Mouse (Mus musculus): ENCODE results near the gene Calr. TPM values are rescaled to one million over a fixed set of nuclear protein-coding genes. Genes with fewer than 3 reads are reported as not detected.

Calr gene
- polyA plus RNA-seq, 1 experiment from 2014 or later: 1,038 TPM

- Histone ChIP-seq H3K4me1 (replicated peaks) (peaks cover 17% of the 10 kb centered on the region), H3K4me2 (replicated peaks) (no peak overlapping the region), H3K4me3 (replicated peaks) (no peak overlapping the region), H3K9me3 (no peaks in the 10 kb centered on the region), H3K9ac (no peak overlapping the region), H3K27me3 (replicated peaks) (peaks cover 76% of the 10 kb centered on the region), H3K27ac (no peak overlapping the region), H3K36me3 (peaks cover 3% of the 10 kb centered on the region; the same call in 1 of the 2 replicates)
- no peak for ATAC-seq
- WGBS: 77% methylated on average over 12 of the region's 12 CpGs
Measured at GRCm38 (mm10) chr8:84792429-84792947, 54.2 kb downstream of the Calr start.

Other genes with a start within 250 kb of the Calr start
- gene Ier2, start 184.1 kb downstream of the Calr start, polyA plus RNA-seq (2015; fragmentation: Nextera tagmentation; extraction: Ambion mirVana): 84.2 and 85.5 TPM in 2 replicates
- 59.9 and 68.3 TPM in 2 replicates for gene Trmt1, start 160.6 kb downstream of the Calr start, polyA plus RNA-seq (2015; fragmentation: Nextera tagmentation; extraction: Ambion mirVana)
- gene Nacc1, start 159.1 kb downstream of the Calr start, polyA plus RNA-seq (2015; fragmentation: Nextera tagmentation; extraction: Ambion mirVana): 14.8 and 17.0 TPM in 2 replicates
- 5.1 and 5.5 TPM in 2 replicates for gene Lyl1, start 145.5 kb downstream of the Calr start, polyA plus RNA-seq (2015; fragmentation: Nextera tagmentation; extraction: Ambion mirVana)
- 3.1 and 3.7 TPM in 2 replicates for gene G430095P16Rik, start 123.9 kb downstream of the Calr start, polyA plus RNA-seq (2015; fragmentation: Nextera tagmentation; extraction: Ambion mirVana)
- 14.2 and 14.8 TPM in 2 replicates for gene Nfix, start 46.6 kb downstream of the Calr start, polyA plus RNA-seq (2015; fragmentation: Nextera tagmentation; extraction: Ambion mirVana)
- gene Dand5, start 24.1 kb downstream of the Calr start, polyA plus RNA-seq (2015; fragmentation: Nextera tagmentation; extraction: Ambion mirVana): 4.5 and 5.3 TPM in 2 replicates
- gene Gadd45gip1, start 15.4 kb downstream of the Calr start, polyA plus RNA-seq (2015; fragmentation: Nextera tagmentation; extraction: Ambion mirVana): 61.7 and 62.6 TPM in 2 replicates
- 102 and 106 TPM in 2 replicates for gene Rad23a, start 6.3 kb downstream of the Calr start, polyA plus RNA-seq (2015; fragmentation: Nextera tagmentation; extraction: Ambion mirVana)
- gene Farsa, start 10.1 kb upstream of the Calr start, polyA plus RNA-seq (2015; fragmentation: Nextera tagmentation; extraction: Ambion mirVana): 83.1 and 92.7 TPM in 2 replicates
- gene Syce2, start 25.2 kb upstream of the Calr start, polyA plus RNA-seq (2015; fragmentation: Nextera tagmentation; extraction: Ambion mirVana): 49.9 and 54.4 TPM in 2 replicates
- 42.8 and 49.2 TPM in 2 replicates for gene Gcdh, start 47.0 kb upstream of the Calr start, polyA plus RNA-seq (2015; fragmentation: Nextera tagmentation; extraction: Ambion mirVana)
- 6.4 and 7.7 TPM in 2 replicates for gene Klf1, start 55.0 kb upstream of the Calr start, polyA plus RNA-seq (2015; fragmentation: Nextera tagmentation; extraction: Ambion mirVana)
- 8.7 and 10.2 TPM in 2 replicates for gene Dnase2a, start 61.6 kb upstream of the Calr start, polyA plus RNA-seq (2015; fragmentation: Nextera tagmentation; extraction: Ambion mirVana)
- gene Mast1, start 90.4 kb upstream of the Calr start, polyA plus RNA-seq (2015; fragmentation: Nextera tagmentation; extraction: Ambion mirVana): 1.6 TPM in 2 replicates
- 0.31 and 0.51 TPM in 2 replicates for gene Rtbdn, start 100.1 kb upstream of the Calr start, polyA plus RNA-seq (2015; fragmentation: Nextera tagmentation; extraction: Ambion mirVana)
- gene Gm49661, start 122.5 kb upstream of the Calr start, polyA plus RNA-seq (2015; fragmentation: Nextera tagmentation; extraction: Ambion mirVana): not detected in 2 replicates
- 581 and 615 TPM in 2 replicates for gene Prdx2, start 122.7 kb upstream of the Calr start, polyA plus RNA-seq (2015; fragmentation: Nextera tagmentation; extraction: Ambion mirVana)
- gene Rnaseh2a, start 122.8 kb upstream of the Calr start, polyA plus RNA-seq (2015; fragmentation: Nextera tagmentation; extraction: Ambion mirVana): 116 and 117 TPM in 2 replicates
- 28.4 and 30.7 TPM in 2 replicates for gene Junb, start 131.8 kb upstream of the Calr start, polyA plus RNA-seq (2015; fragmentation: Nextera tagmentation; extraction: Ambion mirVana)
- 68.7 and 75.8 TPM in 2 replicates for gene Hook2, start 143.7 kb upstream of the Calr start, polyA plus RNA-seq (2015; fragmentation: Nextera tagmentation; extraction: Ambion mirVana)
- 0.14 and 0.76 TPM in 2 replicates for gene Best2, start 167.6 kb upstream of the Calr start, polyA plus RNA-seq (2015; fragmentation: Nextera tagmentation; extraction: Ambion mirVana)
- gene Asna1, start 178.3 kb upstream of the Calr start, polyA plus RNA-seq (2015; fragmentation: Nextera tagmentation; extraction: Ambion mirVana): 125 and 130 TPM in 2 replicates
- 110 and 113 TPM in 2 replicates for gene Trir, start 179.9 kb upstream of the Calr start, polyA plus RNA-seq (2015; fragmentation: Nextera tagmentation; extraction: Ambion mirVana)
- gene Tnpo2, start 190.0 kb upstream of the Calr start, polyA plus RNA-seq (2015; fragmentation: Nextera tagmentation; extraction: Ambion mirVana): 28.1 and 29.4 TPM in 2 replicates
- gene Fbxw9, start 213.1 kb upstream of the Calr start, polyA plus RNA-seq (2015; fragmentation: Nextera tagmentation; extraction: Ambion mirVana): 25.2 and 27.4 TPM in 2 replicates
- gene Gm5741, start 221.0 kb upstream of the Calr start, polyA plus RNA-seq (2015; fragmentation: Nextera tagmentation; extraction: Ambion mirVana): not detected in 2 replicates
- gene Dhps, start 224.8 kb upstream of the Calr start, polyA plus RNA-seq (2015; fragmentation: Nextera tagmentation; extraction: Ambion mirVana): 56.6 and 57.5 TPM in 2 replicates
- 133 and 151 TPM in 2 replicates for gene Wdr83os, start 233.8 kb upstream of the Calr start, polyA plus RNA-seq (2015; fragmentation: Nextera tagmentation; extraction: Ambion mirVana)
- 35.7 and 42.9 TPM in 2 replicates for gene Wdr83, start 234.4 kb upstream of the Calr start, polyA plus RNA-seq (2015; fragmentation: Nextera tagmentation; extraction: Ambion mirVana)
- gene Man2b1, start 236.3 kb upstream of the Calr start, polyA plus RNA-seq (2015; fragmentation: Nextera tagmentation; extraction: Ambion mirVana): 55.4 and 55.7 TPM in 2 replicates

All from intestine, embryonic 15.5 days (tissue).